Mouse (Mus musculus) CH12.LX (cell line): Measurements from ENCODE around the gene Fbxo39. TPM values are rescaled to one million over a fixed set of nuclear protein-coding genes. Genes with fewer than 3 reads are reported as not detected.

Experiments
- DNase-seq: peaks from one replicate; pipeline ENCODE4 v3.0.0-alpha.2; 2013; ENCODE audit errors: extremely low read depth
- H3K27ac ChIP-seq: 2 replicates; pipeline ENCODE4 v1.5.1; 2012; ENCODE audit warnings: low read depth, mild to moderate bottlenecking, control low read depth, moderate library complexity; ENCODE audit not compliant: insufficient read depth
- H3K27me3 ChIP-seq: replicated peaks from 2 replicates; pipeline ENCODE3; 2012; ENCODE audit warnings: inconsistent platforms
- H3K36me3 ChIP-seq, 2 experiments: replicated peaks in 1 of 2; 2 replicates each; pipeline versions ENCODE3 to v1.6.1; 2012; ENCODE audit warnings: inconsistent platforms in 1 of 2, low read length in 1 of 2, mild to moderate bottlenecking in 1 of 2, mixed read lengths in 1 of 2, moderate library complexity in 1 of 2; ENCODE audit not compliant: control insufficient read depth in 1 of 2, insufficient read depth in 1 of 2
- H3K4me1 ChIP-seq, 2 experiments: 2 replicates each; pipeline ENCODE4 v1.6.1; 2012; ENCODE audit warnings: inconsistent platforms in 1 of 2, moderate library complexity in 1 of 2; ENCODE audit not compliant: insufficient read depth in 2 of 2, control insufficient read depth in 1 of 2
- H3K4me2 ChIP-seq: 2 replicates; pipeline ENCODE4 v1.6.1; 2012; ENCODE audit warnings: low read depth, mild to moderate bottlenecking, control low read depth; ENCODE audit not compliant: poor library complexity, insufficient read depth, severe bottlenecking
- H3K4me3 ChIP-seq, 3 experiments: fragments of 150-350 bp in 1 of 3; sonication (generic) in 1 of 3; replicated peaks in 1 of 3; 2 replicates each; pipeline versions ENCODE3 to v1.5.1; 2011 to 2012; ENCODE audit warnings: low read depth in 2 of 3, low read length in 2 of 3, mild to moderate bottlenecking in 2 of 3, moderate library complexity in 2 of 3, control low read depth in 1 of 3, improper control_type of control experiment in 1 of 3, inconsistent platforms in 1 of 3, mixed read lengths in 1 of 3; ENCODE audit not compliant: poor library complexity in 1 of 3
- H3K79me2 ChIP-seq: replicated peaks from 2 replicates; pipeline ENCODE4 v1.6.1; 2012; ENCODE audit warnings: mild to moderate bottlenecking, moderate library complexity; ENCODE audit not compliant: control insufficient read depth, poor library complexity, insufficient read depth, severe bottlenecking; ENCODE audit errors: extremely low read depth
- H3K9ac ChIP-seq: 2 replicates; pipeline ENCODE4 v1.6.1; 2012; ENCODE audit warnings: low read depth, mild to moderate bottlenecking, control low read depth, moderate library complexity; ENCODE audit not compliant: insufficient read depth
- H3K9me3 ChIP-seq: replicated peaks from 2 replicates; pipeline ENCODE3; 2012; ENCODE audit warnings: low read length, inconsistent platforms, mixed read lengths
- BHLHE40 ChIP-seq: IDR thresholded peaks from 2 replicates; pipeline ENCODE4 v1.6.1; 2011; ENCODE audit warnings: mild to moderate bottlenecking, low read depth, low read length, improper control_type of control experiment
- CHD2 ChIP-seq: IDR thresholded peaks from 2 replicates; pipeline ENCODE4 v1.6.1; 2011; ENCODE audit warnings: low read length, improper control_type of control experiment
- CTCF ChIP-seq, 2 experiments: IDR thresholded peaks in 1 of 2; conservative IDR thresholded peaks in 1 of 2; 2 replicates each; pipeline ENCODE4 v1.5.1; 2011 to 2012; ENCODE audit warnings: low read depth in 2 of 2, low read length in 2 of 2, improper control_type of control experiment in 1 of 2, inconsistent platforms in 1 of 2, mild to moderate bottlenecking in 1 of 2, moderate library complexity in 1 of 2
- E2F4 ChIP-seq: IDR thresholded peaks from 2 replicates; pipeline ENCODE4 v1.6.1; 2011; ENCODE audit warnings: low read depth, low read length, improper control_type of control experiment; ENCODE audit not compliant: insufficient replicate concordance
- ELF1 ChIP-seq: IDR thresholded peaks from 2 replicates; pipeline ENCODE4 v1.6.1; 2014; ENCODE audit warnings: low read depth, mild to moderate bottlenecking, inconsistent platforms, low read length, improper control_type of control experiment
- EP300 ChIP-seq: IDR thresholded peaks from 2 replicates; pipeline ENCODE4 v1.6.1; 2011; ENCODE audit warnings: low read length, improper control_type of control experiment
- GABPA ChIP-seq: IDR thresholded peaks from 2 replicates; pipeline ENCODE4 v1.6.1; 2012; ENCODE audit warnings: low read depth, low read length, improper control_type of control experiment, inconsistent platforms; ENCODE audit not compliant: insufficient replicate concordance
- HCFC1 ChIP-seq: IDR thresholded peaks from 2 replicates; pipeline ENCODE4 v1.6.1; 2012; ENCODE audit warnings: low read depth, mild to moderate bottlenecking, inconsistent platforms, low read length, improper control_type of control experiment
- JUND ChIP-seq: conservative IDR thresholded peaks from 2 replicates; pipeline ENCODE4 v1.6.1; 2011; ENCODE audit warnings: low read depth, low read length, improper control_type of control experiment
- KAT2A ChIP-seq: IDR thresholded peaks from 2 replicates; pipeline ENCODE4 v1.6.1; 2012; ENCODE audit warnings: low read length, improper control_type of control experiment, inconsistent platforms; ENCODE audit not compliant: insufficient replicate concordance
- MAFK ChIP-seq: IDR thresholded peaks from 2 replicates; pipeline ENCODE4 v1.6.1; 2011; ENCODE audit warnings: low read length, improper control_type of control experiment; ENCODE audit not compliant: insufficient replicate concordance
- MAX ChIP-seq: IDR thresholded peaks from 2 replicates; pipeline ENCODE4 v1.6.1; 2011; ENCODE audit warnings: low read length, improper control_type of control experiment
- MEF2A ChIP-seq: IDR thresholded peaks from 2 replicates; pipeline ENCODE4 v1.6.1; 2014; ENCODE audit warnings: low read depth, mild to moderate bottlenecking, inconsistent platforms, low read length, improper control_type of control experiment, borderline replicate concordance
- MXI1 ChIP-seq: IDR thresholded peaks from 2 replicates; pipeline ENCODE4 v1.6.1; 2011; ENCODE audit warnings: mild to moderate bottlenecking, low read depth, low read length, improper control_type of control experiment
- MYC ChIP-seq: IDR thresholded peaks from 2 replicates; pipeline ENCODE4 v1.6.1; 2011; ENCODE audit warnings: low read depth, mild to moderate bottlenecking, improper control_type of control experiment, low read length
- NELFE ChIP-seq: IDR thresholded peaks from 2 replicates; pipeline ENCODE4 v1.6.1; 2011; ENCODE audit warnings: low read depth, low read length, improper control_type of control experiment
- NRF1 ChIP-seq: IDR thresholded peaks from 2 replicates; pipeline ENCODE4 v1.6.1; 2014; ENCODE audit warnings: low read depth, mild to moderate bottlenecking, inconsistent platforms, low read length, improper control_type of control experiment, moderate library complexity
- PAX5 ChIP-seq: IDR thresholded peaks from 2 replicates; pipeline ENCODE4 v1.6.1; 2012; ENCODE audit warnings: low read length, inconsistent platforms, mixed read lengths
- POLR2AphosphoS2 ChIP-seq: IDR thresholded peaks from 2 replicates; pipeline ENCODE4 v1.6.1; 2011; ENCODE audit warnings: low read depth, low read length, improper control_type of control experiment
- RAD21 ChIP-seq: IDR thresholded peaks from 2 replicates; pipeline ENCODE4 v1.6.1; 2011; ENCODE audit warnings: low read depth, mild to moderate bottlenecking, low read length, improper control_type of control experiment, moderate library complexity
- RCOR1 ChIP-seq: conservative IDR thresholded peaks from 2 replicates; pipeline ENCODE4 v1.6.1; 2012; ENCODE audit warnings: low read depth, mild to moderate bottlenecking, inconsistent platforms, low read length, improper control_type of control experiment
- SIN3A ChIP-seq: IDR thresholded peaks from 2 replicates; pipeline ENCODE4 v1.6.1; 2012; ENCODE audit warnings: low read length, improper control_type of control experiment, inconsistent platforms
- SMC3 ChIP-seq: IDR thresholded peaks from 2 replicates; pipeline ENCODE4 v1.6.1; 2011; ENCODE audit warnings: low read depth, low read length, improper control_type of control experiment
- TBP ChIP-seq: conservative IDR thresholded peaks from 2 replicates; pipeline ENCODE4 v1.6.1; 2011; ENCODE audit warnings: low read depth, low read length, improper control_type of control experiment
- TCF12 ChIP-seq: IDR thresholded peaks from 2 replicates; pipeline ENCODE4 v1.6.1; 2014; ENCODE audit warnings: low read depth, mild to moderate bottlenecking, inconsistent platforms, low read length, improper control_type of control experiment
- UBTF ChIP-seq: IDR thresholded peaks from 2 replicates; pipeline ENCODE4 v1.6.1; 2012; ENCODE audit warnings: low read depth, mild to moderate bottlenecking, inconsistent platforms, low read length, improper control_type of control experiment, moderate library complexity
- USF1 ChIP-seq: IDR thresholded peaks from 2 replicates; pipeline ENCODE4 v1.6.1; 2014; ENCODE audit warnings: low read depth, mild to moderate bottlenecking, inconsistent platforms, low read length, improper control_type of control experiment
- USF2 ChIP-seq: conservative IDR thresholded peaks from 2 replicates; pipeline ENCODE4 v1.6.1; 2011; ENCODE audit warnings: low read depth, low read length, improper control_type of control experiment
- ZC3H11A ChIP-seq: IDR thresholded peaks from 2 replicates; pipeline ENCODE4 v1.6.1; 2012; ENCODE audit warnings: low read depth, mild to moderate bottlenecking, inconsistent platforms, low read length, improper control_type of control experiment
- ZKSCAN1 ChIP-seq: IDR thresholded peaks from 2 replicates; pipeline ENCODE4 v1.6.1; 2012; ENCODE audit warnings: low read depth, inconsistent platforms, low read length, improper control_type of control experiment, borderline replicate concordance
- ZNF384 ChIP-seq: IDR thresholded peaks from 2 replicates; pipeline ENCODE4 v1.6.1; 2012; ENCODE audit warnings: low read depth, low read length, improper control_type of control experiment, inconsistent platforms
- dilution Hi-C: fragments of 300-500 bp; cut with MboI; formaldehyde crosslinking; loops from 2 replicates; pipeline ENCODE4 v1.14.3; 2020; ENCODE audit warnings: low sequenced_read_pairs; ENCODE audit not compliant: extremely low pct_unique_long_range_greater_than_20kb, extremely low pct_ligation_motif_present
- in situ Hi-C: fragments of 300-500 bp; cut with MboI; formaldehyde crosslinking; loops from 3 replicates; pipeline ENCODE4 v1.14.3; 2019; ENCODE audit warnings: low sequenced_read_pairs, low pct_ligation_motif_present, low pct_unique_long_range_greater_than_20kb, mixed read lengths
- polyA plus RNA-seq: library from polyadenylated mRNA; unstranded; fragments of >175 nt; gene quantifications from 2 replicates; pipeline ENCODE4 v1.2.1, GENCODE M21; 2012; ENCODE audit warnings: low read depth; ENCODE audit not compliant: insufficient read length
- total RNA-seq, 2 experiments: library from RNA; depleted of rRNA; stranded (reverse); fragments of 300-350 nt in 1 of 2; fragments of >200 nt in 1 of 2; gene quantifications; 2 replicates each; pipeline ENCODE4 v1.2.3; 2012 to 2014

Fbxo39 gene
- total and polyA plus RNA-seq, 3 experiments = 0.13 TPM; not detected in 2

- DNase-seq = peak; percentile 55
- H3K9ac ChIP-seq = no peak overlapping the region
- in situ Hi-C loops (loop anchor here (5.0 kb wide), 2 partner anchors 78 to 218 kb away; no protein-coding TSS in a partner anchor), dilution Hi-C loops (no loop called here)
- no peaks in the 10 kb centered on the region for H3K79me2 ChIP-seq
- no peak overlapping the region for H3K4me2 ChIP-seq
- no peak overlapping the region for H3K27ac ChIP-seq
- H3K36me3 ChIP-seq = no peaks in the 10 kb centered on the region
- H3K9me3 ChIP-seq = peaks cover 2% of the 10 kb centered on the region
- no peak overlapping the region for H3K4me3 ChIP-seq
- peaks cover 15% of the 10 kb centered on the region for H3K27me3 ChIP-seq
- no peak for TF ChIP-seq E2F4
- TF ChIP-seq NRF1 = no peak
- TF ChIP-seq TBP = no peak
- TF ChIP-seq MAFK = no peak
- TF ChIP-seq RAD21 = peak; percentile 71
- no peak for TF ChIP-seq SIN3A
- TF ChIP-seq MEF2A = no peak
- peak; percentile 69 for TF ChIP-seq SMC3
- TF ChIP-seq PAX5 = no peak
- no peak for TF ChIP-seq GABPA
- no peak for TF ChIP-seq MXI1
- peak; percentile 57; the same call in 1 of the 2 replicates for TF ChIP-seq MAX
- TF ChIP-seq KAT2A = no peak
- 0 out of 2 replicates have a peak, but pooled peaks have one; percentile 43 for TF ChIP-seq MYC
- no peak for TF ChIP-seq ZNF384
- TF ChIP-seq UBTF = no peak
- no peak for TF ChIP-seq RCOR1
- 0 out of 2 replicates have a peak, but pooled peaks have one; percentile 32 for TF ChIP-seq NELFE
- no peak for TF ChIP-seq BHLHE40
- no peak for TF ChIP-seq ZKSCAN1
- no peak for TF ChIP-seq ZC3H11A
- 0 out of 2 replicates have a peak, but pooled peaks have one; percentile 14 for TF ChIP-seq EP300
- peak; percentile 23 to 87; a peak in 3 of 4 replicates for TF ChIP-seq CTCF (conservative IDR thresholded peaks at IDR 0.05 in 1 of 2, IDR thresholded peaks at IDR 0.05 in 1 of 2; ENCODE audit: low read depth in 2 of 2, low read length in 2 of 2)
- TF ChIP-seq POLR2AphosphoS2 = no peak
- no peak for TF ChIP-seq JUND
- no peak for TF ChIP-seq CHD2
- TF ChIP-seq ELF1 = no peak
- TF ChIP-seq USF2 = no peak
- TF ChIP-seq HCFC1 = 0 out of 2 replicates have a peak, but pooled peaks have one; percentile 15
- no peak for TF ChIP-seq USF1
- no peak for TF ChIP-seq TCF12
- TF ChIP-seq, all 38 proteins: peak for 8
- H3K4me1 ChIP-seq = peaks cover 0 to 6% of the 10 kb centered on the region in 2 experiments; a peak in 2 of 4 replicates
Observed at GRCm38 (mm10) chr11:72343904-72344303, 29.7 kb downstream of the Fbxo39 start.
